Mouse (Mus musculus) neutrophil, adult 5-6 weeks (primary cell): ENCODE data around the gene Pex7. TPM values are rescaled to one million over a fixed set of nuclear protein-coding genes. Genes with fewer than 3 reads are reported as not detected.
"Not testable (repeated sequence)": the region's sequence is repeated elsewhere in the genome, so short reads cannot be mapped to it uniquely, and the experiment has no call there.

ENCODE experiments used
- ATAC-seq: fragments of 151-379, 151-347 bp; 2 replicates; pipeline ENCODE4 v1.8.0; 2017; ENCODE audit warnings: mild to moderate bottlenecking, moderate TSS enrichment; ENCODE audit not compliant: insufficient number of reproducible peaks, poor library complexity, low FRiP score, severe bottlenecking; ENCODE audit errors: extremely low read depth
- total RNA-seq: library from RNA; stranded (forward); fragments of 200-1000 nt; gene quantifications from 2 replicates; pipeline ENCODE4 v1.2.3, GENCODE M21; 2017

Pex7 gene
- total RNA-seq, 1 experiment from 2014 or later, result 12.0 TPM

GRCm38 (mm10) chr10:19935295-19935623, 27.8 kb upstream of the Pex7 start:
- ATAC-seq, result no peak

GRCm38 (mm10) chr10:19934384-19935294, 27.1 kb upstream of the Pex7 start, which contains the start of gene Map3k5:
Gene Map3k5 (plus strand): TSS chr10:19934472.
- peak; percentile 6; the same call in 1 of the 2 replicates for ATAC-seq

GRCm38 (mm10) chr10:19933511-19934383, 26.3 kb upstream of the Pex7 start:
- ATAC-seq, result peak; percentile 65

- ATAC-seq, result no peak
Observed at GRCm38 (mm10) chr10:19932986-19933385, 25.5 kb upstream of the Pex7 start.

GRCm38 (mm10) chr10:19928205-19928604, 20.7 kb upstream of the Pex7 start:
- no peak for ATAC-seq

- ATAC-seq, result not testable (repeated sequence)
Observed at GRCm38 (mm10) chr10:19926391-19926897, 19.0 kb upstream of the Pex7 start.

GRCm38 (mm10) chr10:19924256-19924655, 16.8 kb upstream of the Pex7 start:
- ATAC-seq, result no peak

- no peak for ATAC-seq
Observed at GRCm38 (mm10) chr10:19922410-19922809, 14.9 kb upstream of the Pex7 start.

GRCm38 (mm10) chr10:19915301-19915700, 7.8 kb upstream of the Pex7 start:
- peak; percentile 40; the same call in 1 of the 2 replicates for ATAC-seq

GRCm38 (mm10) chr10:19913806-19914205, 6.3 kb upstream of the Pex7 start:
- peak; percentile 34; the same call in 1 of the 2 replicates for ATAC-seq

GRCm38 (mm10) chr10:19911583-19911982, 4.1 kb upstream of the Pex7 start:
- no peak for ATAC-seq

GRCm38 (mm10) chr10:19910516-19910915, 3.0 kb upstream of the Pex7 start:
- no peak for ATAC-seq

GRCm38 (mm10) chr10:19908076-19908475, 587 bp upstream of the Pex7 start:
- ATAC-seq, result no peak

GRCm38 (mm10) chr10:19904077-19904820, 3.2 kb downstream of the Pex7 start:
- ATAC-seq, result no peak

- no peak for ATAC-seq
Observed at GRCm38 (mm10) chr10:19901992-19902391, 5.5 kb downstream of the Pex7 start.

- ATAC-seq, result no peak
Observed at GRCm38 (mm10) chr10:19900191-19900590, 7.3 kb downstream of the Pex7 start.

- peak; percentile 33; the same call in 1 of the 2 replicates for ATAC-seq
Observed at GRCm38 (mm10) chr10:19893976-19894375, 13.5 kb downstream of the Pex7 start.

GRCm38 (mm10) chr10:19893146-19893545, 14.3 kb downstream of the Pex7 start:
- no peak for ATAC-seq

GRCm38 (mm10) chr10:19891686-19892085, 15.8 kb downstream of the Pex7 start:
- no peak for ATAC-seq
